Mouse (Mus musculus) lung, embryonic 15.5 days (tissue): ENCODE measurements around the gene Nme1. TPM values are rescaled to one million over a fixed set of nuclear protein-coding genes. Genes with fewer than 3 reads are reported as not detected.

Experiments used
- ATAC-seq: fragments of 200-750 bp; cut with Nextera tagmentation; 2 replicates; pipeline ENCODE4 v1.8.0; 2017; ENCODE audit warnings: moderate number of reproducible peaks, borderline replicate concordance; ENCODE audit not compliant: low FRiP score, low TSS enrichment; ENCODE audit errors: extremely low read depth
- H3K27ac ChIP-seq: fragments of 300-500 bp; sonication (generic); 2 replicates; pipeline ENCODE4 v1.5.1; 2015; ENCODE audit warnings: moderate library complexity, mild to moderate bottlenecking, inconsistent platforms
- H3K27me3 ChIP-seq: fragments of 300-500 bp; sonication (generic); 2 replicates; pipeline ENCODE4 v1.6.1; 2015; ENCODE audit warnings: inconsistent platforms
- H3K36me3 ChIP-seq: fragments of 300-500 bp; sonication (generic); 2 replicates; pipeline ENCODE4 v1.6.1; 2015; ENCODE audit warnings: inconsistent platforms
- H3K4me1 ChIP-seq: fragments of 300-500 bp; sonication (generic); 2 replicates; pipeline ENCODE4 v1.6.1; 2015; ENCODE audit warnings: inconsistent platforms
- H3K4me2 ChIP-seq: fragments of 300-500 bp; sonication (generic); 2 replicates; pipeline ENCODE4 v1.6.1; 2015; ENCODE audit warnings: inconsistent platforms, mild to moderate bottlenecking, moderate library complexity
- H3K4me3 ChIP-seq: fragments of 300-500 bp; sonication (generic); 2 replicates; pipeline ENCODE4 v1.5.1; 2015; ENCODE audit warnings: mild to moderate bottlenecking, inconsistent platforms
- H3K9ac ChIP-seq: fragments of 300-500 bp; sonication (generic); 2 replicates; pipeline ENCODE4 v1.6.1; 2015; ENCODE audit warnings: inconsistent platforms
- H3K9me3 ChIP-seq: fragments of 300-500 bp; sonication (generic); 2 replicates; pipeline ENCODE4 v1.6.1; 2016; ENCODE audit warnings: inconsistent platforms
- WGBS: fragments of 180-500 bp; shearing (Covaris S2); methylation state at CpG from one replicate; pipeline ENCODE4 v1.1.7; 2015; 5-methylcytosine and 5-hydroxymethylcytosine counted together
- polyA plus RNA-seq: library from polyadenylated mRNA; unstranded; fragments of >200 nt; fragmentation: Nextera tagmentation; extraction: Ambion mirVana; gene quantifications from 2 replicates; pipeline ENCODE4 v1.2.1, GENCODE M21; 2015

Gene Nme1
- polyA plus RNA-seq, 1 experiment from 2014 or later, result 123 TPM

DNA sequence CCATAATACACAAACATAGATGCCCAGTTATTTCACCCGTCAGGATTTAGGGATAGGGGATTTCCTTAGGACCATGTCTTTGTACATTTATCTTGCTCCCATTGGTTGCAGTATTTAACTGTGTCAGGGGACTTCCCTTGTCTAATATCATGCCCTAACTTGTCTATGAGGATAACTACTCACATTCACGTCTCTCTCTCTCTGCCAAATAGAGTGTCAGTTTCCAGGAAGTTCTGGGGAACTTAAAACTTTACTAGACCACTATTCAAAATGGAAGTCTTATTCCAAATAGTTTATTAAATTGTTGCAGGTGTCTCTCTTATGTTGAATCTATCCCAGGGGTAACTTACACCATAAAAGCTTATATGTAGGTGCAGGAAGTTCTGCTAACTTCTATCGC, 56.7 kb downstream of the Nme1 start:
- H3K4me3 ChIP-seq, result no peak overlapping the region
- no peaks in the 10 kb centered on the region for H3K27me3 ChIP-seq
- H3K36me3 ChIP-seq, result peaks cover 51% of the 10 kb centered on the region
- no peak for ATAC-seq
- H3K4me2 ChIP-seq, result no peak overlapping the region
- H3K27ac ChIP-seq, result no peak overlapping the region
- H3K4me1 ChIP-seq, result no peaks in the 10 kb centered on the region
- H3K9me3 ChIP-seq, result no peaks in the 10 kb centered on the region
- WGBS, result 86% methylated on average over 3 of the region's 3 CpGs
- no peak overlapping the region for H3K9ac ChIP-seq

DNA sequence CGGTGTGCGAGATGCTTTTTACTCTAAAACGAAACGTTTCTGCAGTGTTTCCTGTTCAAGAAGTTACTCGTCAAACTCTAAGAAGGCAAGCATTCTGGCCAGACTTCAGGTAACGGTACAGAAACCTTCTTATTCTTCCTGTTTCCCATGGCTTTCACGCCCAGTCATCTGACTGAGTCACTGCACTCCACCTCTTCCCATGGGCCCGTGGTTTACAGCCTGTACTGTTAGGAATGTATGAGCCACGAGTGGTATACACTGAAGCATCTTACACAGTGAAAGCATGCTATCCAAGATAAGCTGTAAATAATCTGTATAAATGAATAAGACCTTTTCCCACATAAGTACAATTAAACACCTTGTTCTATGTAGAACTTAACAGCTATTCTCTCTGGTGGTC, 59.5 kb downstream of the Nme1 start:
- no peak overlapping the region for H3K9ac ChIP-seq
- H3K9me3 ChIP-seq, result no peaks in the 10 kb centered on the region
- H3K4me3 ChIP-seq, result no peak overlapping the region
- no peak overlapping the region for H3K27ac ChIP-seq
- H3K36me3 ChIP-seq, result peaks cover 55% of the 10 kb centered on the region
- ATAC-seq, result no peak
- H3K27me3 ChIP-seq, result no peaks in the 10 kb centered on the region
- no peak overlapping the region for H3K4me2 ChIP-seq
- no peaks in the 10 kb centered on the region for H3K4me1 ChIP-seq
- WGBS, result 86% methylated on average over 9 of the region's 9 CpGs

DNA sequence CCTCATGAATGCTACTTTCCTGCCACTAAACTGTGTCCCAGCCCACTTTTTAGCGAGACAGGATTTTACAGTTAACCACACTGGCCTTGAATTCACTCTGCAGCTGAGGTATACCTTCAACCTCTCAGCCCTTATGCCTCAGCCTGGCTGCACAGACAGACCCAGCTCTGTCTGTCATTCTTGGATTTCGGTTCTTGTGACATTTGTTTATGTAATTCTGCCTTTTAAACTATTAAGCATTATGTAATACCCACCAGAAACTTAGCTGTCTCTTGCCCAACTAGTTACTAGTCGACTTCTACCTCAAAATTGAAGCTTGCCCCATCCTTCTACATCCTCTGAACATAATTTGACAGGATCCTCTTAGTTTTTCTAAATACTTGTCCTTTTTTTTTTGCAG, 60.5 kb downstream of the Nme1 start:
- H3K9me3 ChIP-seq, result no peaks in the 10 kb centered on the region

More for the DNA sequence above, 60.5 kb downstream of the Nme1 start:
- H3K9ac ChIP-seq, result no peak overlapping the region
- H3K36me3 ChIP-seq, result peaks cover 50% of the 10 kb centered on the region
- H3K4me1 ChIP-seq, result no peaks in the 10 kb centered on the region
- ATAC-seq, result no peak
- no peak overlapping the region for H3K4me2 ChIP-seq
- H3K27ac ChIP-seq, result no peak overlapping the region
- WGBS, result 72% methylated on average over 3 of the region's 3 CpGs
- H3K27me3 ChIP-seq, result no peaks in the 10 kb centered on the region
- no peak overlapping the region for H3K4me3 ChIP-seq

Other genes starting within 250 kb of the Nme1 start
- gene Utp18, start 82.8 kb downstream of the Nme1 start, polyA plus RNA-seq, result 22.7 and 25.2 TPM in 2 replicates
- 26.4 and 28.8 TPM in 2 replicates for gene Mbtd1, start 82.7 kb downstream of the Nme1 start, polyA plus RNA-seq
- gene Nme2, start 12.3 kb downstream of the Nme1 start, polyA plus RNA-seq, result 258 and 287 TPM in 2 replicates
- gene Gm20390, start 228 bp downstream of the Nme1 start, polyA plus RNA-seq, result 379 and 404 TPM in 2 replicates
- 37.1 and 39.4 TPM in 2 replicates for gene Spag9, start 27.6 kb upstream of the Nme1 start, polyA plus RNA-seq
- 26.1 and 26.5 TPM in 2 replicates for gene Tob1, start 242.9 kb upstream of the Nme1 start, polyA plus RNA-seq